Mouse (Mus musculus) megakaryocyte progenitor cell, adult 5-6 weeks (primary cell): ENCODE results near the gene F2r. TPM values are rescaled to one million over a fixed set of nuclear protein-coding genes. Genes with fewer than 3 reads are reported as not detected.

ENCODE experiments used
- ATAC-seq: replicated peaks from 2 replicates; pipeline ENCODE4 v1.8.0; 2016; ENCODE audit warnings: mild to moderate bottlenecking, moderate TSS enrichment, inconsistent platforms; ENCODE audit not compliant: poor library complexity
- total RNA-seq, 2 experiments: library from RNA; stranded (forward) in 1 of 2; stranded (reverse) in 1 of 2; fragments of 157-497, 149-512 nt in 1 of 2; fragments of 200-1000 nt in 1 of 2; gene quantifications; 2 replicates each; pipeline versions ENCODE4 v1.2.3 to v1.2.4; 2015 to 2017

Gene F2r
- total RNA-seq, 2 experiments from 2014 or later: 2.5 to 9.6 TPM

DNA sequence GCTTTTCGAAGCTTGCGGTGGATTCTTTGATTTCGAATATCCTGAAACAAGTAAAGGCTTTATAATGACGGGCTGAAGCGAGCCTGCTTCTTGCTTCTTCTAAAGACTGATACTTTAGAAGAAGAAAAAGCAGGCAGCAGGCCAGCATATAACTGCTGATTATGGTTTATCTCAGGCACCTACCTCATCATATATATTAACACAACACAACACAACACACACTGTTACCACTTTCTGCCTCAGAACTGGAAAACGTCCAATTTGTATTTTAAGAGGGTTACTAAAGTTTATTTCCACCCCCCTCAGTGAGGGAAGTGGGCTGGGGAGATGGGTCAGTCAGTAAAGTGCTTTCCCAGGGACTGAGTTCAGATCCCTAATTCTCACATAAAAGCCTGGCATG is 13.9 kb upstream of the F2r start:
- no peak for ATAC-seq

DNA sequence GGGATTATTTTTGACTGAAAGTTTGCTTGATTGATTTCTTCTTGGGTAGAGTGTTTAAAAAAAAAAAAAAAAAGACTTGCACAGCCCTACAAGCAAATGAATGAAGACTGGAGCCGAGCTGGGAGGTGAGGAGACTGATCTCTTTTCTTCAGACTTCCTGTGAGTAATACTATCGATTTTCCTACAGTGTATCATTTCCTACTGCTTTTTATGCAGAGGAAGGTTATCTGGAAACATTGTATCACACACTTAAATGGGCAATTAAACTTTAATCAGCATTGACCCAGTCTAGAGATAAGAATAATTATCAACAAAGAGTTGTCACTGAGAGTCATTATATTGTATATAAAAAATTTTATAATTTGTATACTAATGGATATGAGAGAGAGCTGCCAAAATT is 12.5 kb upstream of the F2r start:
- ATAC-seq: no peak

- ATAC-seq: no peak
These were observed 11.5 kb upstream of the F2r start for GRCm38 (mm10) chr13:95629751-95630150.

- ATAC-seq: no peak
These were observed 8.4 kb upstream of the F2r start for GRCm38 (mm10) chr13:95626696-95627095.

DNA sequence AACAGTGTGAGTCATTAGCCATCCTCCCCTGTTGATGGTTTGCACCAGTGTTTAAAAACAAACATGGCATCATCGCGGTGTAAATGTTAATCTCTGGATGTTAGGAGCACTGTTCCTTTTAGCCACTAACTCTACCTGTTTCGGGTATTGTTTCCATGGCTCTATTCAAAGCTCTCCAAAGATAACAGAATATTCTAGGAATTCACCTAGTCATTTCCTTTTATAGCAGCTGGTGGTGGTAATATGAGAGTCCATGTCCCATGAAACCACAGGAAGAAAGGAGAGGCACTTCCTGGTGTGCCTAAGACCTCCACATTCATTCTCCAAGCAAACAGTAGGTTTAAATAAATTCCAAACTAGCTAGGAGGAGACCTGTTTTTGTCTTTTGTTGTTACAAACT is 4.8 kb upstream of the F2r start:
- no peak for ATAC-seq

DNA sequence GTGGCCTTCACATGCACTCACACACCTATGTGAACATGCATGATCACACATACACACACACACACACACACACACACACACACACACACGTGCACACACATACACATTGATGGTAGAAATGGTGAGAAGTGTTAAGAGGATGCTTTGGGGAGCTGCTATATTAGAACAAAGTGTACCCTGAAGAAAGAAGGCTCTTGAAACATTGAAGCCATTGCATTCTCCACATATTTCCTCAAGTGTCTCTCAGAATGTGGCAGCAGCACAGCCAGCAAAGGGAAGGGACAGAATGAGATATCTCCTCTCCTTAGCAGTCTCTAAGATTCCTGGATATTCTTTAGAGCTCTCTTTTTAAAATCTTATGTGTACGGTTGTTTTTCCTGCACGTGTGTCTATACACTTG is 3.3 kb upstream of the F2r start:
- ATAC-seq: no peak

GRCm38 (mm10) chr13:95618859-95619258 is 572 bp upstream of the F2r start:
- ATAC-seq: no peak

DNA sequence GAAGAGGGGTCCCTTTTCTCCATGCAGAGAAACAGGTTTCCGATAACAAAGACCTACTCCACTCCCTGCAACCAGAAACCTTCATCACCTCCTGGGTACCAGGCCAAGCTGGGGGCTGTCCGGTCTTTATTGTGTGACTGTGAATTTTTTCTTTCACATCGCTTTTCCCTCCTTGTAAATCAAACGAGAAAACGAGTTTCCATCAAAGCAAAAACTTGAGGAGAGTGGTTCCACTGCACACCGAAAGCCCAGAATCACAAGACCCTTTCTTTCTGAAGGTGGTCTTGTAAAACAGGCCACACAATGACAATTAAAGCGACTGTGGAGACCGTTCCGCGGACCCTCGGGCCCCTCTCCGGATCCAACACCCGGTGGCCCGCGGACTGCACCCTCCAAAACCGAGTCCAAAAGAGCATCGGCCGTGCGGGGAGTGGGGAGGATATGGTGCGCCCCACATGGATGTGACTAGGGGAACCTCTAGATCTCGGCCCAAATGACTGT is 566 bp downstream of the F2r start:
- ATAC-seq: no peak

DNA sequence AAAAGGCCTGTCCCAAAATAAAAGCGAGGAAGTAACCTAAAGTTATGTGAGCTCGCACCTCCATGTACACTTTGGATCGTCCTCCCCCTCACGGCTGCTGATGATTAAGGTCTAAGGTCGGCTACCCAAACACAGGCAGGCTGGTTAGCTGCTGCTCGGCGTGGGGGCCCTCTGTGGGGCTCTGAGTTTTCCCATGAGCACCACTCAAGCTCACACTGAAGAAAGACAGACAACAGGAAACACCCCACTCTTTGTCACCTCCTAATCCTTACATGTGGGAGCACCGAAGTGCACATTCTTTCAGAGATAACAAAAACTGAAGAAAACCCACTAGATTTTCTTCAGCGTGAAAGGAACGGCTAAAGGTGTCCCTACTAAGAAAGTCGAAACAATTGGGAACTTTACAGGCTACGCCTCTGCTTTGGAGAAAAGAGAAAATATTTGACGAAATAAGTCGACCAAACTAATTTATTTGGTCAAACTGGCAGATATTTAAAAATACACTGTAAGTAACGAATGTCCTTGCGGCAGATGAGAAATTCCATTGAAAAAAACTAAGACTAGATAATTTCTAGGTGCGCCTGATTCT is 1.1 kb downstream of the F2r start:
- no peak for ATAC-seq

DNA sequence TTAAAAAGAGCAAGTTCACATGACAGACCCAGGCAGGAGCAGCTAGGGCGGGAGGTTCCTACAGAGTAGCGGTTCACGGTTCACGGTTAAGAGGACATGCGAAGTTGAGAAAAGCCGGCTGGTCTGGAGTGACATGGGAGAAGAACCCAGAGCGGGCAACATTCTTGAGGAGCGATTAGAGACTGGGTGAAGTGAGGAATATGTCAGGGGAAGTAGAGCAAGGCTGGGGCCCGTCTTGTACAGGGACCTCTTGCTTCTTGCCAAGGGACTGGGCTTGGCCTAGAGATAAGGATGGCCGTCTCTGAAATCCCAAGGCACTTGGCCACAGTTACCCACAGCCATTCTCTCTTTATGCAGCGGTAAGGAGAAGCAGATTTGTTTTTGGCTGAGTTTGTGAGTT is 1.8 kb downstream of the F2r start:
- ATAC-seq: peak; percentile 42

- no peak for ATAC-seq
These were observed 3.5 kb downstream of the F2r start for GRCm38 (mm10) chr13:95614757-95615156.

GRCm38 (mm10) chr13:95612243-95612642 is 6.0 kb downstream of the F2r start:
- no peak for ATAC-seq

DNA sequence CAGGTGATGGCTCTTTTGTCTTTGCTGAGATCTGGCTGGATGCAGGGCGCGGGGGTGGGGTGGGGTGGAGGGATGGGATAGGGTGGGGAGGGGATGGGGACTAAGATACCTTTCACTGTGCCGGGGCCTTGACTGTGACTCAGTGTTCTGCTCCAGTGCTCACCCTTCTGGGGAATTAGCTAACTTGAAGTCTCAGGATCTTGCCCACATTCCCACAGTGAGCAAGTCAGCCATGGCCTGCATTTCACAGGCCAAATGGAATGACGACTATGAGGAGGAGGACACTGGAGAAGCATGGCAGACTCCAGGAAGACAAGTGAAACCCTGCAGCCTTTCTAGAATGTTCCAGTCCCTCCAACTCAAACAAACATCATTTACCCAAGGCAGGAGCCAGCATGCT is 6.5 kb downstream of the F2r start:
- ATAC-seq: no peak

DNA sequence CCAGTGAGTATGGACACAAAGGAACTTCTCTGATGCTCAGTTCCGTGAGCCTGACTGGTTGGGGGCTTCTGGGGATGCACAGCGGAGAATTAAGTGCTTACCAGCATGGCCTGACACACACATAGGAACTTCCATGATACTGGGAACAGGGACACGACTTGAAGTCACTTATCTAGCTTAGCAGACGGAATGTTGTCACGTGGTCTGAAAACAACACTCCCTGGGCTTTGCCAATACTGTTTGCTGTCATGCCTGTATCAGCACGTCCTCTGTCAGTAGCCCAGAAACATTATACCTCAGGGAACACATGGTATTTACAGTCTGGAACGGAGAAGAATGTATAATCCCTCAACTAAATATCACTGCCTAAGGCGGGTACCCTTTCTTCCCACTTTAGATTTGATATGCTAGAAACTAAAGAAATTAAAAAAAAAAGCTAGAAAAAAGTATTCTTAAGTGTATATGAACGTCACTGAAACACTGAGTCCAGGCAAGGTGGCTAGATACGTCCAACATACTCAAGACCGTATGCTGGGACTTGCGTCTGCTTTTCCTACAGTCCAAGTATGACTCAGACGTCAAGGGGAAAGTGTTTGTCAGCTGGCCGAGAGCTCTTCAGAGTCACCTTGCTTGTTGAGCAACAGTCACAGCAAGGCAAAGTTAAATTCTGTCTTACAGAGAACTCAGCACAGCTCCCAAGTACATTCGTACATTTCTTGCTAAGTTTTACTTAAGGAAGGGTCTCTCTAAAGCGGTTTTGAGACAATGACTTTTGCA is 7.3 kb downstream of the F2r start:
- ATAC-seq: 0 out of 2 replicates have a peak, but pooled peaks have one; percentile 37

DNA sequence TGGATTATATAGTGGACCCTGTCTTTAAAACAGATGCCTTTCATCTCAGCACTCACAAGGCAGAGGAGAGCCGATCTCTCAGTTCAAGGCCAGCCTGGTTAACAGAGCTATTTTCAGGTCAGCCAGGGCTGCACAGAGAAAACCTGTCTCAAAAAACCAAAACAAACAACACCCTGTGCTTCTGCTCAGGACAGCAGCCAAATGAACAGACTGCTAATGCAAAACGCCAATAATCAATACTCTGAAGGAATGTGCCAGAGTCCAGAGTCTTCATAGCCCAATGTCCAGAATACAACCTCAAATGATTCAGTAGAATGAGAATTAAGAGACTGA is 9.2 kb downstream of the F2r start:
- no peak for ATAC-seq

- ATAC-seq: no peak
These were observed 9.7 kb downstream of the F2r start for GRCm38 (mm10) chr13:95608416-95609087.

DNA sequence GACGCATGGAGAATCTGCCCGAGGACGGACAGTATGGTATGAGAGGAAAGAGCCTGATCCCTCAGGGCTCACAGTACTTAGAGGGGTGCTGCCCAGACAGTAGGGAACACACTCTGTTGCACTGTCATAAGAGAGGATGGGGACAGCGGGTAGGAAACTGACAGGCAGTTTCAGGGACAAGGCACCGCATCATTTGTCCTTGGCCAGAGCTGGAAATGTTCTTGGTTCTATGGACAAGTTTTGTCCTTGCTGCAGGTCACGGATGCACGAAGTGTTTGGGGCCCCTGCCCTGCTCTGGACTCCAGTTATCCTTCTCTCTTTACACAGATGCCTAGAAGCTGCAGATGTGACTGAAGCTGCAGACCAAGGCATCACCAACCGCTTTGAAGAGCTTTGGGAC is 11.3 kb downstream of the F2r start:
- no peak for ATAC-seq

DNA sequence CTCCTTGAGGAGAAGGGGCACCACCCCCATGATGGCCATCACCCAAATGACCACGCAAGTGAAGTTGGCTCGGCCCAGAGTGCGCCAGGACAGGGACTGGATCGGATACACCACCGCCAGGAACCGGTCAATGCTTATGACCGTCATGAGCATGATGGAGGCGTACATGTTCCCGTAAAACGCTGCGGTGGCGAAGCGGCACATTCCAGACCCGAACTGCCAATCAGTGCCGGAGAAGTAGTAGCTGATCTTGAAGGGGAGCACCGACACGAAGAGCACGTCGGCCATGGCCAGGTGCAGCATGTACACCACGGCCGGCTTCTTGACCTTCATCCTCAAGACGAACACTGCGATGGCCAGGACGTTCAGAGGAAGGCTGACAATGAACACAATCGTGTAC is 14.0 kb downstream of the F2r start:
- no peak for ATAC-seq

- ATAC-seq: no peak
These were observed 18.4 kb downstream of the F2r start for GRCm38 (mm10) chr13:95599833-95600359.

DNA sequence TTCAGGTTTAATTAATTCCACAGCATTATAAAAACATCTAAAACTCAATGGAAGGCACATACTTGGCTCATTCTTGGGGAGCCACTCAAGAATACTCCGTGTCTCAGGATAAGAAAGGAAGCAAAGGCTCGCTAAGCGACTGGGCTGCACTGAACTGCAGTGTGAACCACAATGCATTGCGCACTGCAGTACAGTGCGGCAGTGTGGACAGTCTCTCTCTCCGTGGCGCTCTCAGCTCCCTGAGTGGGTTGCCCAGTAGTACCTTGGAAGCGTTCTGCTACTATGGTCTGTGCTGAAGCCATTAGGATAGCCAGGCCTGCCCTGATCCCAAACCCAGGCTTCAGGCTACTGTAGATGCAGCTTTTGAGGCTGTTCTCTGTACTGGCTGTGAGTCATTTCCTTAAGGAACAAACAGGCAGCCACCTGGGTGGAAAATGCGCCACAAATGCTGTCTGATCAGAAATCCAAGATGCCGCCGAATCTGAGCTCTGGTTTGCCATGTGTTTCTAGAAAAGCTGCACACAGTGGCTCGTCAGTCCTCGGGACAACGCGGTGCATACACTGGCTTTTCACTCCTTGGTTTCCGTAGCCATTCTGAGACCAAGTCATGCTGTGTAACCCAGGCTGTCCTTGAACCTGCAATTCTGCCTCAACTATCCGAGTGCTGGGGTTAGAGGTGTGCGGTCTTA is 19.9 kb downstream of the F2r start:
- ATAC-seq: no peak

GRCm38 (mm10) chr13:95597578-95597977 is 20.7 kb downstream of the F2r start:
- ATAC-seq: no peak
